Mouse (Mus musculus) forebrain, embryonic 14.5 days (tissue): ENCODE data around the gene Zfp277. TPM values are rescaled to one million over a fixed set of nuclear protein-coding genes. Genes with fewer than 3 reads are reported as not detected.
A peak's percentile ranks its signal among the peaks of the same experiment; 100 is the strongest.

Experiments
- ATAC-seq: fragments of 200-750 bp; cut with Nextera tagmentation; 2 replicates; pipeline ENCODE4 v1.8.0; 2017; ENCODE audit warnings: mild to moderate bottlenecking, moderate library complexity
- DNase-seq: peaks from one replicate; pipeline ENCODE4 v3.0.0-alpha.2; 2015; ENCODE audit warnings: low spot score
- H3K27ac ChIP-seq: fragments of 300-500 bp; sonication (generic); 2 replicates; pipeline ENCODE4 v1.5.1; 2014; ENCODE audit warnings: low read depth, mild to moderate bottlenecking, control low read depth, low read length, moderate library complexity
- H3K27me3 ChIP-seq: fragments of 300-500 bp; sonication (generic); replicated peaks from 2 replicates; pipeline ENCODE4 v1.6.1; 2014; ENCODE audit warnings: low read length, control low read depth, mixed read lengths; ENCODE audit not compliant: control insufficient read depth, insufficient read depth
- H3K36me3 ChIP-seq: fragments of 300-500 bp; sonication (generic); 2 replicates; pipeline ENCODE4 v1.6.1; 2014; ENCODE audit warnings: low read length, control low read depth; ENCODE audit not compliant: control insufficient read depth, insufficient read depth
- H3K4me1 ChIP-seq: fragments of 300-500 bp; sonication (generic); 2 replicates; pipeline ENCODE4 v1.6.1; 2014; ENCODE audit warnings: antibody characterized with exemption, low read length, control low read depth; ENCODE audit not compliant: control insufficient read depth, insufficient read depth
- H3K4me2 ChIP-seq: fragments of 300-500 bp; sonication (generic); 2 replicates; pipeline ENCODE4 v1.6.1; 2014; ENCODE audit warnings: mild to moderate bottlenecking, control low read depth, low read length
- H3K4me3 ChIP-seq: fragments of 300-500 bp; sonication (generic); 2 replicates; pipeline ENCODE4 v1.5.1; 2014; ENCODE audit warnings: low read depth, low read length, control low read depth
- H3K9ac ChIP-seq: fragments of 300-500 bp; sonication (generic); 2 replicates; pipeline ENCODE4 v1.6.1; 2014; ENCODE audit warnings: mild to moderate bottlenecking, low read length, control low read depth, moderate library complexity
- H3K9me3 ChIP-seq: fragments of 300-500 bp; sonication (generic); replicated peaks from 2 replicates; pipeline ENCODE4 v1.6.1; 2016; ENCODE audit warnings: low read length, control low read depth, mixed read lengths; ENCODE audit not compliant: control insufficient read depth
- WGBS: fragments of 180-500 bp; shearing (Covaris S2); extraction: QIAGEN DNeasy Blood & Tissue Kit; methylation state at CpG from one replicate; pipeline ENCODE4 v1.1.7; 2014; 5-methylcytosine and 5-hydroxymethylcytosine counted together
- polyA plus RNA-seq: library from polyadenylated mRNA; unstranded; fragments of >200 nt; fragmentation: Nextera tagmentation; extraction: Ambion mirVana; gene quantifications from 2 replicates; pipeline ENCODE4 v1.2.1, GENCODE M21; 2014

Gene Zfp277
- polyA plus RNA-seq, 1 experiment from 2014 or later = 32.5 TPM

DNA sequence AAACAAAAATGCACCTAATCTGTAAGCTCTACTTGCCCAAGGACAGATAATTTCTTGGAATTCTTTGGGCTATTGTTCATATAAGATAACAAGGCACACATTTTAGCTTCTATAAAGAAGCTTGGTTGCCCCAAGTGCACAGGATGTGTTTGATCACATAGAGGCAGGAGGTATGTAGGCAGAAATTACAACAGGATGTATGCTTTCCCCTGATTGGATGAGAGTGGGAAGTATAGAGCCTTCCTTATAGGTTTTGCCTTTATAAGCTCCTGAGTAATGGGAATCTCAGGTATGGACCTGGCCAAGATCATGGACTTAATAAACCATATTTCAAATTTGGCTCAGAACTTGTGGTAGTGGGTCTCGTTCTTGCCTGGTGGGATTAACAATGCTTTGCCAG, 20.7 kb downstream of the Zfp277 start:
- Histone ChIP-seq H3K4me1 (no peaks in the 10 kb centered on the region), H3K27me3 (no peaks in the 10 kb centered on the region), H3K9ac (no peak overlapping the region), H3K9me3 (no peaks in the 10 kb centered on the region), H3K4me3 (no peak overlapping the region), H3K36me3 (no peaks in the 10 kb centered on the region), H3K27ac (no peak overlapping the region), H3K4me2 (no peak overlapping the region)
- WGBS = 70% methylated on average over 1 of the region's 1 CpGs
- no peak for DNase-seq
- no peak for ATAC-seq

DNA sequence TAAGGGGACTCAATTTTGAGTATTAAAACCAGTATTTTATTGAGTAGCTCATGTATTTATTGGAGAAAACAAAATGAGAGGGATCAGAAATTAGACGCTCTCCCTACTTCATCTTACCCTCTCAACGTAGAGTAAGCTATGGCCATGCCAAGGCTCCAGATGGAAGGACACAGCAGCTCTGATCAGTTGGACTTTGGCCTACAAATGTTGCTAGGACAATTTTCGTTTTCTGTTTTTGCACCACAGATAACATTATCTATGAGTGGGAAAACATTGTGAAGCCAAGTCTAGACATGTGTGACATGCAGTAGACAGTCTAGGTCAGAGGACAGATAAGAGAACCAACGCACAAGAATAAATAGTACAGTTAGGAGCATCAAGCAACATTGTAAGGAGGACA, 28.4 kb downstream of the Zfp277 start:
- 94% methylated on average over 4 of the region's 4 CpGs for WGBS
- no peaks in the 10 kb centered on the region for H3K27me3 ChIP-seq
- H3K9ac ChIP-seq = no peak overlapping the region
- DNase-seq (no peak), ATAC-seq (no peak)
- H3K4me3 ChIP-seq = no peak overlapping the region
- no peaks in the 10 kb centered on the region for H3K9me3 ChIP-seq
- H3K4me1 ChIP-seq = 0 out of 2 replicates have a peak, but pooled peaks cover 3% of the 10 kb centered on the region
- no peaks in the 10 kb centered on the region for H3K36me3 ChIP-seq
- no peak overlapping the region for H3K4me2 ChIP-seq
- no peak overlapping the region for H3K27ac ChIP-seq

DNA sequence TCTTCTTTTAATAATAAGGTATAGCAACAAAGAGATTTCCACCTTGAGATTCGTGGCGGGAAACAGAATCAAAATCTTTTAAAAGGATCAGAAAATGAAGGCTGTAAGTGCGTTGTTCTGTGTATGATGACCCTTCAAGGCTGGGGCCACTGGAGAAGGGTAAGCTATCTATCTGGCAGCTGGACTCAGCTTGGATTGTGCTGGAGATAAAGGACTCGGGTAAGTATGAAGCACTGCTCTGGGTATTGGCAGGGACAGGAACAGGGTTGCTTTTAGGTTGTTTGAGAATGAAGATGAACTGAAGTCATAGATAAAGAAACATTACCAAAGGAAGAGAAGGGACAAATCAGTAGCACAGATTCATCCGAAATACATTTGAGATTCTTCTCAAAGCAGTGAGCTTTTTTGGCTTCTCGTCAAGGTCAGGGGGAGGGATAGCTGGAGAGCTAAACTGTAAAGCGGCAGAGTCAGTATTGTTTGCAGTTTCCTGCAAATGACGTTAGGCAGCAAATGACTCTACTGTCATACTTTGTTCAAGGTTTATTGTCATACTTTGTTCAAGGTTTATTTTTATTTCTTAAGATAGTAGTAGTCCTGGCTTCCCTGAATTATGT, 30.3 kb downstream of the Zfp277 start:
- Histone ChIP-seq H3K4me1 (0 out of 2 replicates have a peak, but pooled peaks cover 3% of the 10 kb centered on the region), H3K9me3 (no peaks in the 10 kb centered on the region), H3K27me3 (no peaks in the 10 kb centered on the region), H3K4me2 (no peak overlapping the region), H3K4me3 (no peak overlapping the region), H3K36me3 (no peaks in the 10 kb centered on the region), H3K9ac (no peak overlapping the region), H3K27ac (no peak overlapping the region)
- DNase-seq = no peak
- 63% methylated on average over 8 of the region's 8 CpGs for WGBS
- ATAC-seq = no peak

DNA sequence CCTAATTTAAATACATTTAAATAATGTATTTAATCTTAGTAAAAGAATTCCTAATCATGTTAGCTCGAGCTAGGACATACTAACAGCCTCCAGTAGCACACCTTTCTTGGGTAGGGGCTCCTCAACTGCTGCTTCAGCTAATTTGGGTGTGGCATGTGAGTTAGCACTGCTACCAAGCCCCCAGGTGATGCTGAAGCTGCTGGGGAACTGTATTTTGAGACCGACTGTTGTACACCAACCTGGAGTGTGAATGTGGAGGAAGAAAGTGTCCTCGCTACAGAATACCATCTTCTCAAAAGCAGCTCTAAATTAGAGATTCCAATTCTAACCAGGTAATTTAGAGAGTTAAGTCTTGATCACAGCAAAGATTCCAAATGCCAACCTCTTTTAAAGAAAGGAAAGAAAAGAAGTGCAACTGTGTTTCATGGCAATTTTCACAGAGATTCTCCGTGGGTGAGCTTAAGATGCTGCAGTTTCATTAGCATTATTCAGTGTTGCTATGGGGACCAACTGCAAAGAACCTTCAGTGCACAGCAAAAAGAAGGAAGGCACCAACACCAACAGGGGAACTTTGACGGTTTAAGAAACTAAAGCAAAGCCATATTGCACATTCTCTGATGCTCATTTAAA, 30.9 kb downstream of the Zfp277 start:
- peak; percentile 72; the same call in 1 of the 2 replicates for ATAC-seq
- Histone ChIP-seq H3K36me3 (no peaks in the 10 kb centered on the region), H3K9ac (no peak overlapping the region), H3K4me3 (no peak overlapping the region), H3K27ac (no peak overlapping the region; the same call in 1 of the 2 replicates), H3K9me3 (no peaks in the 10 kb centered on the region), H3K4me1 (0 out of 2 replicates have a peak, but pooled peaks cover 3% of the 10 kb centered on the region), H3K4me2 (no peak overlapping the region), H3K27me3 (no peaks in the 10 kb centered on the region)
- peak; percentile 68 for DNase-seq
- WGBS = 19% methylated on average over 5 of the region's 5 CpGs

DNA sequence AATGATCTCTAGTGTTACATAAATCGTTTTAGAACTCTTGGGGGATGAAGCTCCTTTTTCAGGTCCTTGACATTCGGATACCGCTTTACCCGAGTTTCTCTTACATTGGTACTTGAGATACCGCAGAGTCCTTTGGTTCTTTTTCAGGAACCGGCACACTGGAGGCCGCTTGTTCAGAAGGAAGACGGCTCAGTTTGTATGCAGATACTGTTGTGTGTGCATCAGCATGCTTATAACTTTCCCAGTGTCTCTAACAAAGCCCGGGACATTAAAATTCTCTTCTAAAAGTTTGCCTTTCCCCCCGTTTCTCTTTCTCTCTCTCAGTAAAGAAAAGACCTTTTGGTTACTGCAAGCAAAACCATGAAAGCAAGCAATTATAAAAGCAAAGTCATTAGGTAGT, 45.9 kb downstream of the Zfp277 start:
- H3K4me2 ChIP-seq = no peak overlapping the region
- no peak overlapping the region for H3K9ac ChIP-seq
- no peak overlapping the region for H3K4me3 ChIP-seq
- no peaks in the 10 kb centered on the region for H3K9me3 ChIP-seq
- no peak overlapping the region for H3K27ac ChIP-seq
- H3K27me3 ChIP-seq = no peaks in the 10 kb centered on the region
- 66% methylated on average over 10 of the region's 10 CpGs for WGBS
- DNase-seq (no peak), ATAC-seq (no peak)
- no peaks in the 10 kb centered on the region for H3K4me1 ChIP-seq
- no peaks in the 10 kb centered on the region for H3K36me3 ChIP-seq

DNA sequence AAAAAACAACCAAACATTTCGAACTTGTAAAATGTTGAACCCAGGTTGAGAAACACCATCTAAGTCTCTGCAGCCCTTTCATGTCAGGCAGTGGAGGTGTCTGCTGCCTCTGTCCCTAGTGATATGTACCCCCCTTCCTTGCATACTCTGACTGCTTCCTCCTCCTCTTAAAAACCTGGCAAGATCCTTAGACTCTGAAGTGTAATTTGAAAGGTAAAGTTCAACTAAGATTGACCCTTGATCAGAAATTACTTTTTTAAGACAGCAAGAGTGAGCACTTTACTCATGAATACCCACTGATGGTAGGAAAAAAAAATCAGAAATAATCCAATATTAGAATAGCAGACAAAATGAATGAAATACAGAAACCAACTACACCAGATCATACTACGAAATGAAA, 46.3 kb downstream of the Zfp277 start:
- no peak for DNase-seq
- no peak for ATAC-seq
- H3K4me1 ChIP-seq = no peaks in the 10 kb centered on the region
- H3K4me3 ChIP-seq = no peak overlapping the region
- no peak overlapping the region for H3K4me2 ChIP-seq
- H3K27ac ChIP-seq = no peak overlapping the region
- WGBS = 89% methylated on average over 2 of the region's 2 CpGs
- no peak overlapping the region for H3K9ac ChIP-seq
- H3K9me3 ChIP-seq = no peaks in the 10 kb centered on the region
- H3K36me3 ChIP-seq = no peaks in the 10 kb centered on the region
- no peaks in the 10 kb centered on the region for H3K27me3 ChIP-seq

DNA sequence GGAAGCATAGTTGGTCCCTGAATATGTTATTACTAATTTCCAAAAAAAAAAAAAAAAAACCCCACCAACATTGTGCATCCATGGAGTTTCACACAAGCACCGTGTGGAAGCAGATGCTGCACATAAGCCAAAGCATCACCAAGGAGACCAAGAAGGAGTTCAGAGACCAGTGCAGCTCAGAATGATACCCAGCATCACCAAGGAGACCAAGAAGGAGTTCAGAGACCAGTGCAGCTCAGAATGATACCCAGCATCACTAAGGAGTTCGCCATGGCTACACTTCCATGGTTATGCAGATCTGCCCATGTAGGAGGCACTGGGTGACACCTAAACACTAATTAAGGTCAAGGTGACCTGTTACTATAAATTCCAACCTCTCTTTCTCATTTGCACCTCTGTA, 46.8 kb downstream of the Zfp277 start:
- H3K4me2 ChIP-seq = no peak overlapping the region
- H3K36me3 ChIP-seq = no peaks in the 10 kb centered on the region
- ATAC-seq = no peak
- no peaks in the 10 kb centered on the region for H3K4me1 ChIP-seq
- no peak overlapping the region for H3K9ac ChIP-seq
- 86% methylated on average over 2 of the region's 2 CpGs for WGBS
- H3K27me3 ChIP-seq = no peaks in the 10 kb centered on the region
- no peak overlapping the region for H3K4me3 ChIP-seq
- no peak for DNase-seq
- no peaks in the 10 kb centered on the region for H3K9me3 ChIP-seq
- no peak overlapping the region for H3K27ac ChIP-seq

DNA sequence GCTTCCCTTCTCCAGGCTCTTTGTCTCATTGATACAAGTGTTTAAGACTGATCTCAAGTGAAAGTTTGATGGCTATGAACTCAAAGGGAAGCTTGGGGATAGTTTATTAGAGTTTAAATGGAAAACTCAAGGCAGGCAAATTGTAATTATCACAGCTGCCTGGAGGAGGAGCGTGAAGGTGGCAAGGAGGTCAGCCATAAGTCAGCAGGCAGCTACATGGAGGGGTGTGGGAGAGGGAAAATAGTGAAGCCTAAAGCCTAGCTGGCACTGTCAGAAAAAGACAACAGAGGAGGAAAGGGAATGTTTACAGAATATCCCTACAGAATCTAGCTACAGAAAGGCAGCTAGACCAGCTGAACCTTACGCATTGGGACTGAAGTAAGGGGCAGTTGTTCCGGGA, 52.8 kb downstream of the Zfp277 start:
- no peaks in the 10 kb centered on the region for H3K27me3 ChIP-seq
- H3K27ac ChIP-seq = no peak overlapping the region
- no peaks in the 10 kb centered on the region for H3K4me1 ChIP-seq
- H3K4me2 ChIP-seq = no peak overlapping the region
- DNase-seq (no peak), ATAC-seq (no peak)
- WGBS = 81% methylated on average over 3 of the region's 3 CpGs
- H3K36me3 ChIP-seq = no peaks in the 10 kb centered on the region
- H3K9ac ChIP-seq = no peak overlapping the region
- H3K9me3 ChIP-seq = no peaks in the 10 kb centered on the region
- no peak overlapping the region for H3K4me3 ChIP-seq

DNA sequence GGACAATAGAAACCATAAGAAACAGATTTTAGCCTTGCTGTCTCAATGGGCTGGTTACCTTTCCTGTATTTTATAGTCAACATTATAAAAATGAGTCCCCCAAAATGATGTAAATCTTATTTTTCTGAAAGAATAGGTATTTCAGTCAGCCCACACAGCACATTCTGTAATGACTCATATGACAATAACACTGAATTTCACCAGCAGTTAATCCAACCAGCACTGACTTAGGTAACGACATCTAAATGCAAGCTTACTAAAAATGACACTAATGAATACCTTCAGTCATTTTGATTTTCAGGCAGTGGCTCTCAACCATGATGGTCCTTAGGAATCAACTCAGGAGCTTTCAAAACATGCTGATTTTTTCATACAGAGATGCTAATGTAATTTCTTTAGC, 54.4 kb downstream of the Zfp277 start:
- DNase-seq (no peak), ATAC-seq (no peak)
- no peaks in the 10 kb centered on the region for H3K9me3 ChIP-seq

More for the DNA sequence above, 54.4 kb downstream of the Zfp277 start:
- Histone ChIP-seq H3K4me1 (no peaks in the 10 kb centered on the region), H3K27me3 (no peaks in the 10 kb centered on the region), H3K27ac (no peak overlapping the region), H3K36me3 (no peaks in the 10 kb centered on the region), H3K4me3 (no peak overlapping the region), H3K9ac (no peak overlapping the region), H3K4me2 (no peak overlapping the region)
- 70% methylated on average over 1 of the region's 1 CpGs for WGBS
